Mouse (Mus musculus) ovary, postnatal 36 days (tissue): ENCODE measurements at regions not wholly inside any gene's neighbourhood (a gene's known extent, or its start where the extent isn't known, plus 50 kb on each side); places are given as distances from the start of the nearest gene placed in this dataset.

ENCODE experiments used
- DNase-seq: peaks from one replicate; pipeline ENCODE4 v3.0.0; 2022; ENCODE audit warnings: low spot score, mixed read lengths

GRCm38 (mm10) chr13:112002661-112003347, 194.0 kb upstream of the Map3k1 start:
- DNase-seq = no peak

- no peak for DNase-seq
Measured at GRCm38 (mm10) chr13:112003445-112003844, 194.7 kb upstream of the Map3k1 start.

- DNase-seq = no peak
Measured at GRCm38 (mm10) chr13:112004126-112004525, 195.3 kb upstream of the Map3k1 start.

GRCm38 (mm10) chr13:112005421-112005820, 196.6 kb upstream of the Map3k1 start:
- no peak for DNase-seq

GRCm38 (mm10) chr13:112008806-112009205, 200.0 kb upstream of the Map3k1 start:
- no peak for DNase-seq

GRCm38 (mm10) chr13:112009288-112009687, 200.5 kb upstream of the Map3k1 start:
- DNase-seq = no peak

GRCm38 (mm10) chr13:112010464-112010863, 201.7 kb upstream of the Map3k1 start:
- no peak for DNase-seq

- no peak for DNase-seq
Measured at GRCm38 (mm10) chr13:112012640-112013039, 203.8 kb upstream of the Map3k1 start.

- DNase-seq = no peak
Measured at GRCm38 (mm10) chr13:112015083-112015482, 206.3 kb upstream of the Map3k1 start.

- no peak for DNase-seq
Measured at GRCm38 (mm10) chr13:112016280-112016679, 207.5 kb upstream of the Map3k1 start.

- DNase-seq = no peak
Measured at GRCm38 (mm10) chr13:112018497-112019281, 209.9 kb upstream of the Map3k1 start.

- no peak for DNase-seq
Measured at GRCm38 (mm10) chr13:112019575-112019974, 210.8 kb upstream of the Map3k1 start.

- DNase-seq = peak; percentile 68
Measured at GRCm38 (mm10) chr13:112023171-112023570, 214.4 kb upstream of the Map3k1 start.

- DNase-seq = no peak
Measured at GRCm38 (mm10) chr13:112024667-112025585, 216.1 kb upstream of the Map3k1 start.

GRCm38 (mm10) chr13:112025586-112025950, 216.8 kb upstream of the Map3k1 start:
- no peak for DNase-seq

- DNase-seq = no peak
Measured at GRCm38 (mm10) chr13:112027736-112028135, 218.9 kb upstream of the Map3k1 start.

- no peak for DNase-seq
Measured at GRCm38 (mm10) chr13:112031061-112031460, 222.3 kb upstream of the Map3k1 start.

GRCm38 (mm10) chr13:112031631-112032320, 223.0 kb upstream of the Map3k1 start:
- DNase-seq = no peak

GRCm38 (mm10) chr13:112037731-112038380, 229.1 kb upstream of the Map3k1 start:
- no peak for DNase-seq

- no peak for DNase-seq
Measured at GRCm38 (mm10) chr13:112038556-112039304, 229.9 kb upstream of the Map3k1 start.
